Mouse (Mus musculus): Measurements from ENCODE around the gene C3ar1.
A peak's percentile ranks its signal among the peaks of the same experiment; 100 is the strongest.

DNA sequence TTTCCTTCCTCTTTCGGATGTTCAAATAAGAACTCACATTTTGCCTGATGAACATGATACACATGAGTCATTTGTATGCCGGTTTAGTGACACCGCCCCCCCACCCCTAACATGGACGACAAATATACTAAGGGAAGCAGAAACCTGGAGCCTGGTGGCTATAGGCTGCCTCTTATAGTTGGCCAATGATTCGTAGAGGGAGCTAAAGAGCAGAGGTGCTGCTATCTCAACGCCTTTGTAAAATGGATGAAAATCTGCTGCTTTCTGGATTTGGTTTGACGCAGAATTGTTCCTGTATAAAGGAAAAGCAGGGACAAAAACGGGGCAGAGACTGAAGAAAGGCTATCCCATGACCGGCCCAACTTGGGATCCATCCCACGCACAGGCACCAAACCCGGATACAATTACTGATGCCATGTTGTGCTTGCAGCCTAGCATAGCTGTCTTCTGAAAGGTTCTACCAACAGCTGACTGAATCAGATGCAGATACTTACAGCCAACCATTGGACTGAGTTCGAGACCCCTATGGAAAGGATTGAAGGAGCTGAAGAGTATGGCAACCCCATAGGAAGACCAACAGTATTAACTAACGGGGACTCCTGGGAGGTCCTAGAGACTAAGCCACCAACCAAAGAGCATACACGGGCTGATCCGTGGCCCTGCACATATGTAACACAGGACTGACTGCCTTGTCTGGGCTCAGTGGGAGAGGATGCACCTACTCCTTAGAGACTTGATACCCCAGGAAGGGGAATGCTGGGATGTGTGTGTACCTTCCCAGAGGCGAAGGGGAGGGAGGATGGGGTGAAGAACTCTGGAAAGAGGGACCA, 44.0 kb downstream of the C3ar1 start:
- TF ChIP-seq EP300 (IDR thresholded peaks at IDR 0.05; ENCODE audit: low read depth) (no peak), CTCF (IDR thresholded peaks at IDR 0.05; ENCODE audit: low read depth) (peak; percentile 58)

All from liver, postnatal 0 days (tissue).